Comparison of ENCODE assay signal across 8 mouse cellular contexts in genomic region chr8:11635012-11635577, GRCm38 (mm10). TPM values are rescaled to one million over a fixed set of nuclear protein-coding genes. Genes with fewer than 3 reads are reported as not detected.
DNase-seq lines count a peak whose midpoint lies in the region; ATAC-seq and TF ChIP-seq lines count a peak whose summit lies in the region.

No protein-coding gene starts in this region.

- no peaks in the 10 kb centered on the region for H3K9me3 ChIP-seq in MEL (replicated peaks; ENCODE audit: insufficient read depth, low read length)
- no peaks in the 10 kb centered on the region for H3K9me3 ChIP-seq in forebrain, embryonic 15.5 days
- H3K9me3 ChIP-seq in lung, embryonic 14.5 days (ENCODE audit: low read depth, low read length), result no peaks in the 10 kb centered on the region

- WGBS in forebrain, embryonic 15.5 days, result under 1% methylated on average over 70 of the region's 70 CpGs
- under 1% methylated on average over 70 of the region's 70 CpGs for WGBS in lung, embryonic 14.5 days
- under 1% methylated on average over 70 of the region's 70 CpGs for WGBS in thymus, adult 2 months

- peak; percentile 51 to 79; a peak in 2 of 4 replicates for TF ChIP-seq POLR2A in MEL (IDR thresholded peaks at IDR 0.05; ENCODE audit: control insufficient read depth in 1 of 2, insufficient read depth in 1 of 2, low read depth in 1 of 2, low read length in 2 of 2, poor library complexity in 1 of 2)
- no peak; the same call in 1 of the 2 replicates for TF ChIP-seq POLR2A in thymus, adult 2 months (IDR thresholded peaks at IDR 0.05; ENCODE audit: control insufficient read depth, extremely low read depth, insufficient read depth, low read length, poor library complexity)

- peaks cover 0 to 15% of the 10 kb centered on the region in 2 experiments; a peak in 2 of 4 replicates for H3K4me1 ChIP-seq in MEL (ENCODE audit: control insufficient read depth in 1 of 2, insufficient read depth in 2 of 2, low read length in 2 of 2)
- H3K4me1 ChIP-seq in forebrain, embryonic 15.5 days, result peaks cover 38% of the 10 kb centered on the region
- H3K4me1 ChIP-seq in lung, embryonic 14.5 days (ENCODE audit: insufficient read depth), result peaks cover 16% of the 10 kb centered on the region
- H3K4me1 ChIP-seq in thymus, adult 2 months (replicated peaks; ENCODE audit: control insufficient read depth, insufficient read depth, low read length), result peaks cover 14% of the 10 kb centered on the region; the same call in 1 of the 2 replicates

- peak overlapping the region; percentile 81 for H3K27ac ChIP-seq in MEL (ENCODE audit: control insufficient read depth, low read depth, low read length)
- H3K27ac ChIP-seq in forebrain, embryonic 15.5 days (replicated peaks), result peak overlapping the region; percentile 99
- peak overlapping the region; percentile 97 for H3K27ac ChIP-seq in layer of hippocampus, adult 2 months
- H3K27ac ChIP-seq in lung, embryonic 14.5 days (ENCODE audit: low read depth), result peak overlapping the region; percentile 96
- H3K27ac ChIP-seq in thymus, adult 2 months (ENCODE audit: control insufficient read depth, insufficient read depth, low read length), result peak overlapping the region; percentile 71

- DNase-seq in MEL (ENCODE audit: low read depth, low spot score), result peak; percentile 94
- peak; percentile 71 for DNase-seq in cerebellum, adult 11 months
- peak; percentile 71 for DNase-seq in heart, postnatal 25 days (ENCODE audit: low spot score)
- peak; percentile 84 to 87 for DNase-seq in layer of hippocampus, adult 2 months (ENCODE audit: low spot score in 2 of 2)
- peak; percentile 97 for DNase-seq in lung, embryonic 14.5 days
- peak; percentile 87 for DNase-seq in ovary, adult 18-20 months (ENCODE audit: low spot score)
- peak; percentile 96 for DNase-seq in thymus, adult 2 months

- H3K36me3 ChIP-seq in MEL (ENCODE audit: control insufficient read depth in 1 of 2, insufficient read depth in 2 of 2, low read length in 2 of 2), result peaks cover under 1 to 19% of the 10 kb centered on the region in 2 experiments; a peak in 2 of 4 replicates
- peaks cover 17% of the 10 kb centered on the region for H3K36me3 ChIP-seq in forebrain, embryonic 15.5 days
- H3K36me3 ChIP-seq in lung, embryonic 14.5 days (ENCODE audit: insufficient read depth), result peaks cover 19% of the 10 kb centered on the region
- H3K36me3 ChIP-seq in thymus, adult 2 months (ENCODE audit: control insufficient read depth, insufficient read depth, low read length), result peaks cover 16% of the 10 kb centered on the region

- TF ChIP-seq RAD21 in MEL (IDR thresholded peaks at IDR 0.05; ENCODE audit: low read depth, low read length), result no peak

- no peak for TF ChIP-seq EP300 in MEL (IDR thresholded peaks at IDR 0.05; ENCODE audit: low read depth in 1 of 2, low read length in 2 of 2)

- peak overlapping the region; percentile 84 for H3K4me3 ChIP-seq in MEL (ENCODE audit: control insufficient read depth in 1 of 2, insufficient read depth in 1 of 2, low read depth in 2 of 2, low read length in 2 of 2)
- peak overlapping the region; percentile 90 for H3K4me3 ChIP-seq in forebrain, embryonic 15.5 days
- H3K4me3 ChIP-seq in layer of hippocampus, adult 2 months, result peak overlapping the region; percentile 85
- peak overlapping the region; percentile 95 for H3K4me3 ChIP-seq in lung, embryonic 14.5 days (ENCODE audit: low read depth, low read length)
- peak overlapping the region; percentile 76 for H3K4me3 ChIP-seq in thymus, adult 2 months (ENCODE audit: control insufficient read depth, insufficient read depth, low read length)

- peaks cover 35% of the 10 kb centered on the region for H3K79me2 ChIP-seq in MEL (ENCODE audit: control insufficient read depth, insufficient read depth, low read length, poor library complexity)

- peak; percentile 85 for ATAC-seq in forebrain, embryonic 15.5 days (replicated peaks)
- peak; percentile 87 for ATAC-seq in lung, embryonic 14.5 days (ENCODE audit: insufficient read depth)

- no peaks in the 10 kb centered on the region for H3K27me3 ChIP-seq in MEL (ENCODE audit: control insufficient read depth in 1 of 2, insufficient read depth in 2 of 2, low read length in 2 of 2)
- H3K27me3 ChIP-seq in forebrain, embryonic 15.5 days, result no peaks in the 10 kb centered on the region
- H3K27me3 ChIP-seq in lung, embryonic 14.5 days (ENCODE audit: insufficient read depth, low read length), result no peaks in the 10 kb centered on the region
- H3K27me3 ChIP-seq in thymus, adult 2 months (ENCODE audit: control insufficient read depth, insufficient read depth, low read length), result no peaks in the 10 kb centered on the region

- TF ChIP-seq CTCF in MEL (IDR thresholded peaks at IDR 0.05 in 2 of 3, conservative IDR thresholded peaks at IDR 0.05 in 1 of 3; ENCODE audit: control insufficient read depth in 1 of 3, insufficient read depth in 1 of 3, low read depth in 2 of 3, low read length in 3 of 3, poor library complexity in 1 of 3, severe bottlenecking in 1 of 3), result no peak
- TF ChIP-seq CTCF in layer of hippocampus, adult 2 months (conservative IDR thresholded peaks at IDR 0.05), result peak; percentile 61
- TF ChIP-seq CTCF in lung, embryonic 14.5 days (IDR thresholded peaks at IDR 0.05; ENCODE audit: low read depth), result no peak; the same call in 1 of the 2 replicates
- TF ChIP-seq CTCF in thymus, adult 2 months (IDR thresholded peaks at IDR 0.05; ENCODE audit: borderline replicate concordance, control insufficient read depth, extremely low read depth, insufficient read depth, low read length, poor library complexity), result no peak

- H3K4me2 ChIP-seq in forebrain, embryonic 15.5 days (replicated peaks), result peak overlapping the region; percentile 73
- H3K4me2 ChIP-seq in lung, embryonic 14.5 days, result peak overlapping the region; percentile 68

- intact Hi-C loops in heart, postnatal 25 days (cut with DNase I), result no loop called here

- peak overlapping the region; percentile 94 for H3K9ac ChIP-seq in MEL (ENCODE audit: control insufficient read depth, low read depth, low read length, poor library complexity, severe bottlenecking)
- H3K9ac ChIP-seq in forebrain, embryonic 15.5 days (replicated peaks), result peak overlapping the region; percentile 96
- H3K9ac ChIP-seq in lung, embryonic 14.5 days, result peak overlapping the region; percentile 84

TF ChIP-seq in MEL, 35 proteins besides CTCF, POLR2A, EP300 and RAD21:
- TF ChIP-seq CHD2 (IDR thresholded peaks at IDR 0.05; ENCODE audit: low read length) (no peak), UBTF (IDR thresholded peaks at IDR 0.05; ENCODE audit: borderline replicate concordance, insufficient read depth, low read depth, low read length) (no peak), JUND (IDR thresholded peaks at IDR 0.05; ENCODE audit: low read depth, low read length) (no peak), MAZ (IDR thresholded peaks at IDR 0.05; ENCODE audit: low read depth, low read length) (peak; percentile 74; the same call in 1 of the 2 replicates), SMC3 (IDR thresholded peaks at IDR 0.05; ENCODE audit: low read depth, low read length) (no peak), ZNF384 (IDR thresholded peaks at IDR 0.05; ENCODE audit: low read depth, low read length) (no peak), MYB (IDR thresholded peaks at IDR 0.05; ENCODE audit: low read depth, low read length) (no peak), KAT2A (conservative IDR thresholded peaks at IDR 0.05; ENCODE audit: low read depth, low read length) (no peak; the same call in 1 of the 2 replicates), USF1 (IDR thresholded peaks at IDR 0.05; ENCODE audit: low read depth, low read length) (0 out of 2 replicates have a peak, but pooled peaks have one; percentile 26), E2F4 (IDR thresholded peaks at IDR 0.05; ENCODE audit: borderline replicate concordance, low read depth, low read length) (no peak), MXI1 (IDR thresholded peaks at IDR 0.05; ENCODE audit: low read depth, low read length) (peak; percentile 71; the same call in 1 of the 2 replicates), MYC (IDR thresholded peaks at IDR 0.05; ENCODE audit: low read depth, low read length) (0 out of 2 replicates have a peak, but pooled peaks have one; percentile 23), POLR2AphosphoS2 (IDR thresholded peaks at IDR 0.05; ENCODE audit: low read length) (peak; percentile 75), MAX (IDR thresholded peaks at IDR 0.05; ENCODE audit: low read length) (peak; percentile 61), NRF1 (IDR thresholded peaks at IDR 0.05; ENCODE audit: insufficient read depth, low read depth, low read length, poor library complexity, severe bottlenecking) (peak; percentile 94), SIN3A (IDR thresholded peaks at IDR 0.05; ENCODE audit: low read length) (peak; percentile 18; the same call in 1 of the 2 replicates), NELFE (IDR thresholded peaks at IDR 0.05; ENCODE audit: low read depth, low read length) (no peak; the same call in none of the 2 replicates), ELF1 (IDR thresholded peaks at IDR 0.05; ENCODE audit: low read depth, low read length) (peak; percentile 89), ZMIZ1 (IDR thresholded peaks at IDR 0.05; ENCODE audit: low read depth, low read length) (peak; percentile 52; the same call in 1 of the 2 replicates), TCF12 (IDR thresholded peaks at IDR 0.05; ENCODE audit: low read depth, low read length) (no peak), ZC3H11A (IDR thresholded peaks at IDR 0.05; ENCODE audit: low read depth, low read length) (no peak), ETS1 (IDR thresholded peaks at IDR 0.05; ENCODE audit: low read depth, low read length) (peak; percentile 8; the same call in 1 of the 2 replicates), POLR2AphosphoS5 (IDR thresholded peaks at IDR 0.05; ENCODE audit: borderline replicate concordance, low read depth, low read length) (no peak), GATA1 (IDR thresholded peaks at IDR 0.05; ENCODE audit: low read depth, low read length) (no peak), HCFC1 (IDR thresholded peaks at IDR 0.05; ENCODE audit: low read depth, low read length) (peak; percentile 84)

RNA-seq across cellular contexts. Expression of gene Ankrd10, which starts 0.5 kb away (rescaled TPM):
- 68.5 and 74.8 TPM in 2 replicates for total RNA-seq in MEL (2012; rRNA removed)
- polyA plus RNA-seq in MEL (2012; ENCODE audit: insufficient read depth in 1 of 2, insufficient read length in 2 of 2, low read depth in 1 of 2, low replicate concordance in 2 of 2, missing spikeins in 1 of 2), result 10 to 100 TPM in 1 of 2 experiments, not detected in 1; 70.4 TPM
- 119 and 121 TPM in 2 replicates for polyA plus RNA-seq in forebrain, embryonic 15.5 days (2015; fragmentation: Nextera tagmentation; extraction: Ambion mirVana)
- 10 to 100 TPM; 24.4 to 25.4 TPM for total RNA-seq in heart, postnatal 25 days (2021)
- 10 to 100 TPM; 55.4 to 71.2 TPM for total RNA-seq in layer of hippocampus, adult 2 months (2021)
- 91.5 and 98.2 TPM in 2 replicates for polyA plus RNA-seq in lung, embryonic 14.5 days (2014; fragmentation: Nextera tagmentation; extraction: Ambion mirVana)
- 211 and 214 TPM in 2 replicates for polyA plus RNA-seq in thymus, adult 2 months (2012; rRNA removed)

Comparison
In these comparisons a context has a peak if more than half of its experiments do, and no peak if none do; other contexts are left out.
1. Peak in every context shown above with its lines: DNase-seq, ATAC-seq, H3K4me3 ChIP-seq and H3K27ac ChIP-seq.